8 mouse cellular contexts compared by ENCODE assay signal in genomic region chr8:72321635-72322441, GRCm38 (mm10). TPM values are rescaled to one million over a fixed set of nuclear protein-coding genes. Genes with fewer than 3 reads are reported as not detected.
DNase-seq lines count a peak whose midpoint lies in the region; ATAC-seq and TF ChIP-seq lines count a peak whose summit lies in the region.

No protein-coding gene starts in this region.

- 89% methylated on average over 20 of the region's 20 CpGs for WGBS in embryonic facial prominence, embryonic 13.5 days
- 92% methylated on average over 20 of the region's 20 CpGs for WGBS in embryonic facial prominence, embryonic 10.5 days
- WGBS in lung, adult 2 months: 53% methylated on average over 20 of the region's 20 CpGs
- WGBS in heart, embryonic 16.5 days: 87% methylated on average over 20 of the region's 20 CpGs
- 90% methylated on average over 20 of the region's 20 CpGs for WGBS in forebrain, embryonic 11.5 days

- no peak for TF ChIP-seq CTCF in lung, adult 2 months (IDR thresholded peaks at IDR 0.05; ENCODE audit: insufficient read depth, low read length)

- H3K4me3 ChIP-seq in embryonic facial prominence, embryonic 13.5 days: no peak overlapping the region
- H3K4me3 ChIP-seq in embryonic facial prominence, embryonic 10.5 days: no peak overlapping the region
- H3K4me3 ChIP-seq in lung, adult 2 months (replicated peaks; ENCODE audit: extremely low read depth, low read depth, low read length): peak overlapping the region; percentile 89
- H3K4me3 ChIP-seq in heart, embryonic 16.5 days (ENCODE audit: low read length): peak overlapping the region; percentile 71
- H3K4me3 ChIP-seq in forebrain, embryonic 11.5 days (ENCODE audit: low read depth, low read length): no peak overlapping the region

- peak; percentile 69; the same call in 1 of the 2 replicates for TF ChIP-seq POLR2A in lung, adult 2 months (IDR thresholded peaks at IDR 0.05; ENCODE audit: borderline replicate concordance, extremely low read depth, low read depth, low read length)

- DNase-seq in embryonic facial prominence, embryonic 10.5 days (ENCODE audit: low spot score): no peak
- DNase-seq in lung, adult 2 months: no peak
- no peak for DNase-seq in lung, postnatal 4 days
- DNase-seq in naive thymus-derived CD4-positive, alpha-beta T cell, adult 2 months (ENCODE audit: low read depth): peak; percentile 79
- DNase-seq in adrenal gland, adult (ENCODE audit: inconsistent age in 2 of 2, low spot score in 1 of 2): no peak
- no peak for DNase-seq in forebrain, embryonic 11.5 days (ENCODE audit: low spot score)

- H3K4me2 ChIP-seq in embryonic facial prominence, embryonic 13.5 days: peak overlapping the region; percentile 95
- peak overlapping the region; percentile 94 for H3K4me2 ChIP-seq in heart, embryonic 16.5 days (ENCODE audit: low read depth, low read length)
- H3K4me2 ChIP-seq in forebrain, embryonic 11.5 days (ENCODE audit: low read depth, low read length, severe bottlenecking): no peak overlapping the region

- H3K27me3 ChIP-seq in embryonic facial prominence, embryonic 13.5 days: peaks cover 60% of the 10 kb centered on the region
- H3K27me3 ChIP-seq in embryonic facial prominence, embryonic 10.5 days (replicated peaks; ENCODE audit: low read depth, poor library complexity, severe bottlenecking): peaks cover 73% of the 10 kb centered on the region
- H3K27me3 ChIP-seq in heart, embryonic 16.5 days (ENCODE audit: control insufficient read depth, insufficient read depth, low read length): no peaks in the 10 kb centered on the region
- H3K27me3 ChIP-seq in forebrain, embryonic 11.5 days (ENCODE audit: control insufficient read depth, insufficient read depth, low read length): peaks cover 33% of the 10 kb centered on the region

- H3K36me3 ChIP-seq in embryonic facial prominence, embryonic 13.5 days: no peaks in the 10 kb centered on the region
- H3K36me3 ChIP-seq in embryonic facial prominence, embryonic 10.5 days (replicated peaks): no peaks in the 10 kb centered on the region
- H3K36me3 ChIP-seq in heart, embryonic 16.5 days (ENCODE audit: control insufficient read depth, insufficient read depth): 0 out of 2 replicates have a peak, but pooled peaks cover 3% of the 10 kb centered on the region
- no peaks in the 10 kb centered on the region for H3K36me3 ChIP-seq in forebrain, embryonic 11.5 days (ENCODE audit: control insufficient read depth, insufficient read depth, low read length)

- H3K9me3 ChIP-seq in embryonic facial prominence, embryonic 13.5 days: no peaks in the 10 kb centered on the region
- no peaks in the 10 kb centered on the region for H3K9me3 ChIP-seq in embryonic facial prominence, embryonic 10.5 days
- no peaks in the 10 kb centered on the region for H3K9me3 ChIP-seq in heart, embryonic 16.5 days (replicated peaks; ENCODE audit: control insufficient read depth, low read length)
- H3K9me3 ChIP-seq in forebrain, embryonic 11.5 days (ENCODE audit: control insufficient read depth, low read length): no peaks in the 10 kb centered on the region

- no peak overlapping the region for H3K9ac ChIP-seq in embryonic facial prominence, embryonic 13.5 days
- peak overlapping the region; percentile 85 for H3K9ac ChIP-seq in heart, embryonic 16.5 days (ENCODE audit: low read length)
- no peak overlapping the region for H3K9ac ChIP-seq in forebrain, embryonic 11.5 days (ENCODE audit: low read length)

- H3K4me1 ChIP-seq in embryonic facial prominence, embryonic 13.5 days: peaks cover 16% of the 10 kb centered on the region
- peaks cover 28% of the 10 kb centered on the region for H3K4me1 ChIP-seq in embryonic facial prominence, embryonic 10.5 days
- peaks cover 11% of the 10 kb centered on the region for H3K4me1 ChIP-seq in lung, adult 2 months (ENCODE audit: control insufficient read depth, insufficient read depth, low read length)
- peaks cover 33% of the 10 kb centered on the region for H3K4me1 ChIP-seq in heart, embryonic 16.5 days (ENCODE audit: control insufficient read depth, insufficient read depth, low read length)
- peaks cover 6% of the 10 kb centered on the region; the same call in 1 of the 2 replicates for H3K4me1 ChIP-seq in forebrain, embryonic 11.5 days (replicated peaks; ENCODE audit: control insufficient read depth, insufficient read depth, low read length)

- no peak overlapping the region for H3K27ac ChIP-seq in embryonic facial prominence, embryonic 13.5 days
- no peak overlapping the region for H3K27ac ChIP-seq in embryonic facial prominence, embryonic 10.5 days (replicated peaks)
- H3K27ac ChIP-seq in heart, embryonic 16.5 days (ENCODE audit: low read length): peak overlapping the region; percentile 37
- no peak overlapping the region for H3K27ac ChIP-seq in forebrain, embryonic 11.5 days (ENCODE audit: low read depth, low read length)

- no peak for ATAC-seq in embryonic facial prominence, embryonic 13.5 days (ENCODE audit: insufficient number of reproducible peaks, insufficient read depth, low FRiP score, low TSS enrichment, low read depth)
- ATAC-seq in heart, embryonic 16.5 days (replicated peaks; ENCODE audit: extremely low read depth, insufficient read depth, low FRiP score): no peak
- no peak for ATAC-seq in forebrain, embryonic 11.5 days (replicated peaks; ENCODE audit: low FRiP score)

RNA-seq across cellular contexts. Expression of gene Klf2, which starts 3.0 kb away (rescaled TPM):
- polyA plus RNA-seq in embryonic facial prominence, embryonic 13.5 days (2015; fragmentation: Nextera tagmentation; extraction: Ambion mirVana): 5.6 and 5.8 TPM in 2 replicates
- 3.1 and 3.7 TPM in 2 replicates for polyA plus RNA-seq in embryonic facial prominence, embryonic 10.5 days (2016; fragmentation: Nextera tagmentation; extraction: Ambion mirVana)
- 144 and 340 TPM in 2 replicates for polyA plus RNA-seq in lung, adult 2 months (2012; rRNA removed)
- polyA plus RNA-seq in heart, embryonic 16.5 days (2015; fragmentation: Nextera tagmentation; extraction: Ambion mirVana): 14.8 and 15.3 TPM in 2 replicates
- polyA plus RNA-seq in forebrain, embryonic 11.5 days (2014; fragmentation: Nextera tagmentation; extraction: Ambion mirVana): 4.7 and 5.4 TPM in 2 replicates

RNA-seq across cellular contexts. Expression of gene Gm10282, which starts 16.8 kb away (rescaled TPM):
- polyA plus RNA-seq in embryonic facial prominence, embryonic 13.5 days (2015; fragmentation: Nextera tagmentation; extraction: Ambion mirVana): 26.9 and 55.7 TPM in 2 replicates
- polyA plus RNA-seq in embryonic facial prominence, embryonic 10.5 days (2016; fragmentation: Nextera tagmentation; extraction: Ambion mirVana): 31.3 and 36.9 TPM in 2 replicates
- 0.53 and 1.8 TPM in 2 replicates for polyA plus RNA-seq in lung, adult 2 months (2012; rRNA removed)
- polyA plus RNA-seq in heart, embryonic 16.5 days (2015; fragmentation: Nextera tagmentation; extraction: Ambion mirVana): 15.0 and 30.4 TPM in 2 replicates
- polyA plus RNA-seq in forebrain, embryonic 11.5 days (2014; fragmentation: Nextera tagmentation; extraction: Ambion mirVana): 45.4 and 48.2 TPM in 2 replicates

Comparison
In these comparisons a context has a peak if more than half of its experiments do, and no peak if none do; other contexts are left out.
1. H3K4me3 ChIP-seq: peak in lung, adult 2 months (single experiment) and heart, embryonic 16.5 days (single experiment); none in embryonic facial prominence, embryonic 13.5 days (single experiment), embryonic facial prominence, embryonic 10.5 days (single experiment) and forebrain, embryonic 11.5 days (single experiment).